Mouse (Mus musculus) liver, embryonic 16.5 days (tissue): ENCODE measurements at regions not wholly inside any gene's neighbourhood (a gene's known extent, or its start where the extent isn't known, plus 50 kb on each side); places are given as distances from the start of the nearest gene placed in this dataset.

Experiments
- ATAC-seq: fragments of 200-750 bp; cut with Nextera tagmentation; 2 replicates; pipeline ENCODE4 v1.8.0; 2017; ENCODE audit warnings: low read depth, mild to moderate bottlenecking, moderate number of reproducible peaks, moderate library complexity
- H3K27ac ChIP-seq: fragments of 300-500 bp; sonication (generic); 2 replicates; pipeline ENCODE4 v1.5.1; 2014; ENCODE audit warnings: mild to moderate bottlenecking, low read length
- H3K27me3 ChIP-seq: fragments of 300-500 bp; sonication (generic); 2 replicates; pipeline ENCODE4 v1.6.1; 2014; ENCODE audit warnings: low read depth, low read length, mixed read lengths; ENCODE audit not compliant: control insufficient read depth, insufficient read depth
- H3K36me3 ChIP-seq: fragments of 300-500 bp; sonication (generic); 2 replicates; pipeline ENCODE4 v1.6.1; 2014; ENCODE audit warnings: mild to moderate bottlenecking; ENCODE audit not compliant: control insufficient read depth, insufficient read depth
- H3K4me1 ChIP-seq: fragments of 300-500 bp; sonication (generic); 2 replicates; pipeline ENCODE4 v1.6.1; 2014; ENCODE audit warnings: low read depth, low read length, mixed read lengths; ENCODE audit not compliant: control insufficient read depth
- H3K4me2 ChIP-seq: fragments of 300-500 bp; sonication (generic); 2 replicates; pipeline ENCODE4 v1.6.1; 2014; ENCODE audit warnings: low read depth, low read length, mixed read lengths
- H3K4me3 ChIP-seq: fragments of 300-500 bp; sonication (generic); 2 replicates; pipeline ENCODE4 v1.5.1; 2014; ENCODE audit warnings: low read depth, mild to moderate bottlenecking, low read length
- H3K9ac ChIP-seq: fragments of 300-500 bp; sonication (generic); 2 replicates; pipeline ENCODE4 v1.6.1; 2014; ENCODE audit warnings: low read depth, low read length
- H3K9me3 ChIP-seq: fragments of 300-500 bp; sonication (generic); replicated peaks from 2 replicates; pipeline ENCODE4 v1.6.1; 2016; ENCODE audit warnings: low read length; ENCODE audit not compliant: control insufficient read depth
- WGBS: fragments of 180-500 bp; shearing (Covaris S2); extraction: QIAGEN DNeasy Blood & Tissue Kit; methylation state at CpG from one replicate; pipeline ENCODE4 v1.1.7; 2014; ENCODE audit not compliant: insufficient replicate concordance; 5-methylcytosine and 5-hydroxymethylcytosine counted together

DNA sequence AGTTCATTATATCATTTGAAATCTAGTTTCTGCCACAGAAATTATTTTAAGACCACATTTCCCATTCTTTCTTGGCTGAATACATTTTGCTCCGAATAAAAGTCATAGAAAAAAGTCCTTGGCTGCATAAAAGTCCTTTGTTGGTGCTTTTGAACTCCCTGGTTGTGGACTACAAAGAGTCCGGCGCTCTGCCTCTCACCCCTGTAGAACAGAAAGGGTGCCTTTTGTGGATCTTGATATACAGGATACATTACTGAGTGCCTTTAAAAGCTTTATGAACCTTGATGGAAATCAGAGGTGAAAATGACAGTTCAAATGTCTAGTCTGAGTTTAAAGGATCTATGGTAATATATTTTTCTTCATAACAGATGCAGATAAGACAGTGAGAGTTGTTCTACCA, 355.5 kb downstream of the Anxa1 start:
- no peaks in the 10 kb centered on the region for H3K4me1 ChIP-seq
- no peaks in the 10 kb centered on the region for H3K9me3 ChIP-seq

GRCm38 (mm10) chr19:20027667-20028282, 363.0 kb downstream of the Anxa1 start:
- H3K9me3 ChIP-seq = no peaks in the 10 kb centered on the region
- no peak overlapping the region for H3K27ac ChIP-seq
- ATAC-seq = no peak
- no peak overlapping the region for H3K9ac ChIP-seq
- no peaks in the 10 kb centered on the region for H3K4me1 ChIP-seq
- no peaks in the 10 kb centered on the region for H3K36me3 ChIP-seq
- WGBS = 64% methylated on average over 11 of the region's 11 CpGs
- no peak overlapping the region for H3K4me2 ChIP-seq
- no peak overlapping the region for H3K4me3 ChIP-seq
- no peaks in the 10 kb centered on the region for H3K27me3 ChIP-seq

More for the DNA sequence above, 355.5 kb downstream of the Anxa1 start:
- no peak for ATAC-seq
- Histone ChIP-seq H3K9ac (no peak overlapping the region), H3K36me3 (no peaks in the 10 kb centered on the region), H3K27ac (no peak overlapping the region), H3K4me3 (no peak overlapping the region), H3K4me2 (no peak overlapping the region), H3K27me3 (no peaks in the 10 kb centered on the region)
- WGBS = 63% methylated on average over 3 of the region's 3 CpGs

DNA sequence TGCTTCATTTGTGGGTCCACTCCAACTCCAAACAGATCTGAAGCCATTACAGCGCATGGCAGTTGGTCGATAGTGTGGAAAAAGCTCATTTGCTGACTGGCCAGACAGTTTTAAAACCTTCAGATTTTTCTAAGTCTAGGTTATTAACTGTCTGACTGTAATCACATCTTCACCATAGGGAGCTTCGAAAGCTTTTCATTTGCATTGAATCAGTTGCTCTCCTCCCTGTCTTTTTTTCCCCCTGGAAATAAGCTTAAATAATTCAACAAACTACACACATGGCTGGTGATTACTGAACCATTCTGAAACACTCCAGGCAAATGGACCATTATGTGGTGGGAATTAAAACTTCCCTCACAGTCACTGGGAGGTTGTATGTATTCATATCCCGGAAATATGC, 376.6 kb downstream of the Anxa1 start:
- Histone ChIP-seq H3K4me1 (no peaks in the 10 kb centered on the region), H3K27ac (no peak overlapping the region), H3K4me3 (no peak overlapping the region), H3K27me3 (no peaks in the 10 kb centered on the region), H3K9me3 (no peaks in the 10 kb centered on the region), H3K36me3 (no peaks in the 10 kb centered on the region), H3K9ac (no peak overlapping the region), H3K4me2 (no peak overlapping the region)
- ATAC-seq = no peak
- 56% methylated on average over 4 of the region's 4 CpGs for WGBS

DNA sequence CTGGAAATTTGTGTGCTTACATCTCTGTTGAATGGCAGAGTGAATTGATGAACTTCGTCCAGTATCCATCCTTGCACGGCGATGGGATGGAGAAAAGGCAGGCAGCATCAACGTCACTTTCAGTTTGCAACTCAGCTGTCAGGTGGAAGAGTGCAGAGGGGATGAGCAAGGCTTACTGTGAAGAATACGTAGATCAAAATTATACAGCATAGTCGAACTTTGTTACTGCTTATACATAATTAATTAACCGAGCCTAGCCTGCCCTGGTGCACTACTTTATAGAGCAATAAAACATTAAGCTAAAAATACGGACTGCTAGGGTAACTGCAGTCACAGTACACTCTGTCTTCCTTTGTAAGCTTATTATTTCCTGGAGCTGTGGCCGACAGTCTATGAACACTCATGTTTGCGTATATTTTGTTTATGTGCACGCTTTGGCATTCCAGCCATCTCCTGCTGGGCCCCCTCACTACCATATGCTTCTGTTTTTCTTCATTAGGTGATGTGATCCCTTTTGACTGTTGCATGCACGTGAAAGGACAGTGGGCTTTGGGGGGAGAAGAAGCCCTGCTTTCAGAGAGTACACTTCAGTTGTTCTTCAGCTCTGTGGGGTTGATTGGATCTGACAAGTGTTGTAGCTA, 380.8 kb downstream of the Anxa1 start:
- WGBS = 67% methylated on average over 12 of the region's 12 CpGs

DNA sequence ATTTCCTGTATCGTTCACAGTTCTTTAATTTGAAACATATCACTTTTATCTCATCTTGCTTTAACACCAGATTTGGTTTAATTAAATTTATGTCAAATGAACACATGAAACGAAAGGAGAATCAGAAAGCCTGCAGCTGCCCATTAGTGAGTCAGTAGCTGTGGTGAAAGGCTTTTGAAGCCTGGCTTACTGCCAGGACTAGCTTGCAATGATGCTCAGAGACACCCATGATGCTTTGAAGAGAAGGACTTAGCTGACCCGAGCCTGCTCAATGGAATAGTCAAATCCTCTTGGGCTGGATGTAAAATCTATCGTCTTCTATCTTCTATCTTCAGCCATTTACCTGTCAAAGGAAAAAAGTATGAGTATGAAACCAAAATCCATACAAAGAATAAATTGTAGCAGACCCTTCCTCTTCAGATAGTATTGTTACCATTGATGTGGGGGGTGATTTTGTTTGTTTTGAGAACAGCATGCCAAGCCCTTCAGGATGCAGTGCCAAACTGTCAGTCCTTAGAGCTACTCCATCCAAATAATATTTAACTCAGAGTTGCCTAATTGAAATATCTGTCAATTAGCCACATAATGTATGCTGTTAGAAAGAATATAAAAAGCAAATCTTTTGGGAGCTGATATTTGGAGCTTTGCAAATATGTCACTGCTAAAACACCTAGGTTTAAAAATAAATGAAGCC, 384.7 kb downstream of the Anxa1 start:
- no peaks in the 10 kb centered on the region for H3K36me3 ChIP-seq
- ATAC-seq = no peak
- H3K4me3 ChIP-seq = no peak overlapping the region
- 43% methylated on average over 4 of the region's 4 CpGs for WGBS
- no peak overlapping the region for H3K27ac ChIP-seq
- H3K4me1 ChIP-seq = no peaks in the 10 kb centered on the region
- no peak overlapping the region for H3K4me2 ChIP-seq
- no peaks in the 10 kb centered on the region for H3K27me3 ChIP-seq
- H3K9me3 ChIP-seq = no peaks in the 10 kb centered on the region
- H3K9ac ChIP-seq = no peak overlapping the region

More for the DNA sequence above, 380.8 kb downstream of the Anxa1 start:
- Histone ChIP-seq H3K9me3 (no peaks in the 10 kb centered on the region), H3K27me3 (no peaks in the 10 kb centered on the region), H3K4me3 (no peak overlapping the region), H3K9ac (no peak overlapping the region), H3K27ac (no peak overlapping the region), H3K4me2 (no peak overlapping the region), H3K36me3 (no peaks in the 10 kb centered on the region), H3K4me1 (no peaks in the 10 kb centered on the region)
- ATAC-seq = no peak

GRCm38 (mm10) chr19:19987255-19987654, 403.5 kb downstream of the Anxa1 start:
- WGBS = 58% methylated on average over 1 of the region's 1 CpGs
- no peaks in the 10 kb centered on the region for H3K27me3 ChIP-seq
- no peaks in the 10 kb centered on the region for H3K9me3 ChIP-seq
- no peak overlapping the region for H3K9ac ChIP-seq
- no peak overlapping the region for H3K4me2 ChIP-seq
- H3K36me3 ChIP-seq = no peaks in the 10 kb centered on the region
- no peak overlapping the region for H3K4me3 ChIP-seq
- no peak overlapping the region for H3K27ac ChIP-seq
- ATAC-seq = no peak
- no peaks in the 10 kb centered on the region for H3K4me1 ChIP-seq

GRCm38 (mm10) chr19:19978816-19979215, 411.9 kb downstream of the Anxa1 start:
- 53% methylated on average over 6 of the region's 6 CpGs for WGBS
- Histone ChIP-seq H3K36me3 (no peaks in the 10 kb centered on the region), H3K27me3 (no peaks in the 10 kb centered on the region), H3K9me3 (no peaks in the 10 kb centered on the region), H3K4me1 (no peaks in the 10 kb centered on the region), H3K4me2 (no peak overlapping the region), H3K4me3 (no peak overlapping the region), H3K27ac (no peak overlapping the region), H3K9ac (no peak overlapping the region)
- no peak for ATAC-seq

- ATAC-seq = no peak
- no peaks in the 10 kb centered on the region for H3K36me3 ChIP-seq
- no peaks in the 10 kb centered on the region for H3K9me3 ChIP-seq
- no peaks in the 10 kb centered on the region for H3K4me1 ChIP-seq
- 35% methylated on average over 9 of the region's 9 CpGs for WGBS
- no peak overlapping the region for H3K9ac ChIP-seq
- H3K4me2 ChIP-seq = no peak overlapping the region
- H3K27ac ChIP-seq = no peak overlapping the region
- no peaks in the 10 kb centered on the region for H3K27me3 ChIP-seq
- no peak overlapping the region for H3K4me3 ChIP-seq
Measured at GRCm38 (mm10) chr19:19977609-19978259, 413.0 kb downstream of the Anxa1 start.

GRCm38 (mm10) chr19:19976776-19977175, 414.0 kb downstream of the Anxa1 start:
- no peak for ATAC-seq
- Histone ChIP-seq H3K36me3 (no peaks in the 10 kb centered on the region), H3K4me3 (no peak overlapping the region), H3K4me1 (no peaks in the 10 kb centered on the region), H3K9ac (no peak overlapping the region), H3K27ac (no peak overlapping the region), H3K9me3 (no peaks in the 10 kb centered on the region), H3K27me3 (no peaks in the 10 kb centered on the region), H3K4me2 (no peak overlapping the region)
- WGBS = 34% methylated on average over 2 of the region's 2 CpGs
